Mouse (Mus musculus): Measurements from ENCODE around the gene Pin1.
A peak's percentile ranks its signal among the peaks of the same experiment; 100 is the strongest.
"Not testable (repeated sequence)": the region's sequence is repeated elsewhere in the genome, so short reads cannot be mapped to it uniquely, and the experiment has no call there.

Gene Pin1

DNA sequence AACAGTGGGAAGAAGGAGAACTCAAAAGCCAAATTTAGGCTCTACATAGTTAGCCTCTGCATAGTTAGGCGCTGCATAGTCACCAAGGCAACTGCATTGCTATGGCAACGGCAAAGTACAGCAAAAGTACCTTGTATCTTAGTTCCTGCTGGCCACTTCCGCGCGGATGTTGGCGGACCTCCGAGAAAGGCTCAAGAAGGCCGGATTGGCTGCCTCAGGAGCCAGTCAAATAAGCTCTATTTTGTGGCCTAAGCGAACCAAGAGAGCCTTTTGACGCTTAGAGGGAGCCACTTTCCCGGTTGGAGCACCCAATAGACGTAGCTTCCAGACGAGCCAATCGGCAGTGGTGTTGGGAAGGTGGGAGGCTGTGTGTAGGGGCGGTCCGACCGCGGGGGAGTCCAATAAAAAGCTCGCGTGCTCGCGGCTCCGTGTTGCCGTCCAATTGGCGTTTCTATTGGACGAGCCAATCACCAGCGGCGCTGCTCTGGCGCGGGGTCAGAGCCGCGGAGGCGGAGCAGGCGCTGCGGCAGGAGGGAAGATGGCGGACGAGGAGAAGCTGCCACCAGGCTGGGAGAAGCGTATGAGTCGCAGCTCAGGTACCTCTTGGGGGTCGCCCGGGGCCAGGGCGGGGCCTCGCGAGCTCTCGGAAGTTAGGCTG lies at the start of gene Pin1:
Pin1 (plus strand) TSS at position 494 of the 658 bp plus-strand sequence.
- peak; percentile 100 for DNase-seq (ENCODE audit: low spot score in 2 of 2)

- DNase-seq (ENCODE audit: low spot score in 2 of 2): no peak
Observed at GRCm38 (mm10) chr9:20606269-20606668, 45.6 kb upstream of the Pin1 start.

DNA sequence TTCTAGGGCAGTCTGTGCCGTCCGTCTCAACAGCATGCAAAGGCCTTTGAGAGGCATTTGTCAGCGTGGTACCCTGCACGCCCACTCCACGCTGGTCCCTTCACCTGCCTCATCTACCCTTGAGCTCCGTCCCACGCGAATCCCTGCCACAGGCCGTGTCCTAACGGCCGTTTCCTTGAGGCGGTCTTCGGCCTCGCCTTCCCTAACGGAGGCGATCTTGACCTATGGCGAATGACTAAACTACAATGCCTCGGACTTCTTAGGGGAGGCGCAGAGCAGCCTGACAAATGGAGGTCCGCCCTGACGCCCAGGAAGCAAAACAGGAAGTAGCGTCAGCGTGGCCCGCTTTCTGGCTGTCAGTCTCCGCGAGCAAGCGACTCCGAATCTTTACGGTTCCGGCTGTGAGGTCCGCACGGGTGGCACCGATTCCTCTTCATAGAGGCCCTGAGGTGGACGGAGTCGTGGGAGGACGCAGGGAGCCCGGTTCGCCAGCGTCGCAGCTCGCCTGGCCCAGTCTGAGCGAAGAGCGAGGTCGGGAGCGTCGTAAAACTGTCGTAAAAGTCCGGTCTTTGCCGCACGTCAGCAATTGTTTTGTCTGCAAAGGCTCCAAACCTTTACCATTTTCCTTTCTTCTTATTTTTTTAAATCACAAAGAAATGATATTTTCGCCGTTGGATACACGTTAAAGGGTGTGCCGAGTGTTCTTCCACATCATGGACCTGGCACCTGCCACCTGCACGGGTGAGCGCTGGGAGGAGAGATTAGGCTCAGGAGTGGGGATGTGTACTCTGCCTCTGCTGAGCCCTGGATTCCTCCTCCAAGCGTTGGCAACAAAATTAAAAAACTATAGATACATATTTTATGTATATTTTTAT lies 44.6 kb upstream of the Pin1 start:
- peak; percentile 85 to 86 for DNase-seq (ENCODE audit: low spot score in 2 of 2)

GRCm38 (mm10) chr9:20609831-20610464 lies 41.9 kb upstream of the Pin1 start:
- no peak for DNase-seq (ENCODE audit: low spot score in 2 of 2)

DNA sequence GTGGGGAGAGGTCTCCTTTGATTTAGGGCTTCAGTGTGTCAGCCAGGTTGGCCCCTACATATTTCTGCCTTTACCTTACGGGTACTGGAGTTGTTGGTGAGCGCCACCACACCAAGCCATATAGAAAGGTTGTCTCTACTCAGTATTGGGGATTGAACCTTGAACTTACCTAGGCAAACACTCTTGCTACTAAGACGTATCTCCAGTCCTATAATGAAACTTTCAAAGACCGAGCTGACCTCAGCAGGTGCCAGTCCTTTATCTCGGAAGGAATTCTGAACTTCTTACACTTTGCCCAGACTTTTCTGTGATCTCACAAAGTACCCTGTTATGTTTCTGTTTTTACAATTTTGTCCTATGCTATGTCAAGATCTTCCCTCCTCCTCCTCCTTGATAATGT lies 39.9 kb upstream of the Pin1 start:
- DNase-seq (ENCODE audit: low spot score in 2 of 2): no peak

GRCm38 (mm10) chr9:20616685-20617084 lies 35.2 kb upstream of the Pin1 start:
- no peak for DNase-seq (ENCODE audit: low spot score in 2 of 2)

DNA sequence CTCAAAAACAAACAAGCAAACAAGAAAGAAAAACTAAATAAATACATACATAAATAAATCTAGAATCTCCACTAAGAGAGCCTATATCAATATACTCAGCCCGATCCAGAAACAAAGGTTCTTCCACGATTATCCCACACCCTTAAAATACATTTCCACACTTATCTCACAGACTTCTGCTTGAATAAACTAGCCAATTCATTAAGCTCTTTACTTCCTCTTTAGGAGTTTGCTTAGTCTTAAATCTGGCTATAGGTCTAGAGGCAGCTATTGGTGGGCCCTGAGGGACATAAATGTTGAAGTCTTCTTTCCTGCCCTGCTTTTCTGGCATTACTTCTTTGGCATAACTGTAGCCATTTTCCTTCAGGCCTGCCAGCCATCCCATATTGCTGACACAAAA lies 20.6 kb upstream of the Pin1 start:
- no peak for DNase-seq (ENCODE audit: low spot score in 2 of 2)

GRCm38 (mm10) chr9:20635676-20636075 lies 16.2 kb upstream of the Pin1 start:
- DNase-seq (ENCODE audit: low spot score in 2 of 2): not testable (repeated sequence)

DNA sequence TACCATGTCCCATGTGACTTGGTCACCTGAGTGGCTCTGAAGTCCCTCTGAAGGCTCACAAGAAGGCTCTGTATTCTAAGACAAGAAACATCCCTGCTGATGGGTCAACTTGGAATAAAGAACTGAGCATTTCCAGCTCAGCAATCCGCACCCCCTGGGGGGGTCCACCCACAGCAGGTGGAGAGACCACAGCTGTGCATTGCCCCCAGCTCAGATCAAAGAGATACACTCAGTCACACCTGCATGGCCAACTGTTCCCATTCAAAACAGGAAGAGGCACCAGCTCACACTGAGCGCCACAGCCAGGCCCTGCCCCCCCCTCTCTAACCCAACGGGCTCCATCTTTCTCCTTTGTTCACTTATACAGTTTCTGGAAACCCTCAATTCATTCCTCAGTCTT lies 15.6 kb upstream of the Pin1 start:
- no peak for DNase-seq (ENCODE audit: low spot score in 2 of 2)

- DNase-seq (ENCODE audit: low spot score in 2 of 2): no peak
Observed at GRCm38 (mm10) chr9:20636790-20637189, 15.1 kb upstream of the Pin1 start.

- DNase-seq (ENCODE audit: low spot score in 2 of 2): no peak
Observed at GRCm38 (mm10) chr9:20638552-20638951, 13.3 kb upstream of the Pin1 start.

GRCm38 (mm10) chr9:20639486-20639885 lies 12.4 kb upstream of the Pin1 start:
- DNase-seq (ENCODE audit: low spot score in 2 of 2): no peak

DNA sequence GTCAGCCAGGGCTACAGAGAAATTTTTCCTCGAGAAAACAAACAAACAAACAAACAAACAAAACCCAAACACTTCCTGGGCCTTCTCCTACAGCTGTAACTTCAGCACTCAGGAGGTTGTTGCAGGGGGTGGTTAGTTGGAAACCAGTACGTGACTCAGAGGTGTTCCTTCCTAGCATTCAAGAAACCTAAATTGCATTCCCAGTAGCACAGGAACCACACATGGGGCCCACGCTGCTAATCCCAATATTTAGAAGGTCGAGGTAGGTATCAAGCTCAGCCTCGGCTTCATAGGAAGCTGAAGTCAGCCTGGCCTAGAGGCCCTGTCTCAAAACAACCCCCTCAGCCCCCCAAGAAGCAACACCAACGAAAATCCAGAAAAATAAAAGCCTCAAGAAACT lies 10.4 kb upstream of the Pin1 start:
- DNase-seq (ENCODE audit: low spot score in 2 of 2): no peak

GRCm38 (mm10) chr9:20642101-20642895 lies 9.6 kb upstream of the Pin1 start, which contains the start of gene Ubl5:
Gene Ubl5, plus strand, starts transcription at chr9:20642878.
- no peak for DNase-seq (ENCODE audit: low spot score in 2 of 2)

DNA sequence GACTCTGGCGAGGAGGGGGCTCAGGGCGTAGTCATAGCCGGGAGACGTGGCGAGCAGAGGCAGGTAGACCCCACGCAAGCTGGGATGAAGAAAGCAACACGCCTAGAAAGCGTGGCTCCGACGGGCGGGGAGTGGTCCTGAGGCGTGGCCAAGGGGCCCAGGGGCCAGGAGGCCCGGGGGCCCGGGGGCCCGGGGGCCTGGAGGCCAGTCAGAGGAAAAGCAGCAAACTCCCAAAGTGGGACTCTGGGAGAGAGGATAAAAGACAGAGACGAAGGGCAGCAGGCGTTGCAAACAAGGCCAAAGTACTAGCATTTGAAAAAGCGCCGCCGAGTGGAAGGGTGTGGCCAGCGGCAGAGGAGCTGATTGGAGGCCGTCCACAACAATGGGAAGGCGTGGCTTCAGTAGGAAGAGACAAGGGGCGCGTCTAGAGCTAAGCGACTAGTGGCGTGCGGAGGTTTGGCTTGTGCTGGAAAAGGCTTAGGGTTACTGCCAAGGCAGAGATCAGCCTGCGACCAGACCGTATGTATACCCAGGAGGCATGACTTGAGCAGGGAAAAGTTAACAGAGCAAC lies 8.9 kb upstream of the Pin1 start:
- DNase-seq (ENCODE audit: low spot score in 2 of 2): no peak

GRCm38 (mm10) chr9:20643781-20644180 lies 8.1 kb upstream of the Pin1 start:
- no peak for DNase-seq (ENCODE audit: low spot score in 2 of 2)

- DNase-seq (ENCODE audit: low spot score in 2 of 2): peak in 1 of 2 experiments; percentile 68
Observed at GRCm38 (mm10) chr9:20644360-20645081, 7.4 kb upstream of the Pin1 start, which contains the start of gene Fbxl12. Gene Fbxl12, minus strand, starts transcription at chr9:20644767.

DNA sequence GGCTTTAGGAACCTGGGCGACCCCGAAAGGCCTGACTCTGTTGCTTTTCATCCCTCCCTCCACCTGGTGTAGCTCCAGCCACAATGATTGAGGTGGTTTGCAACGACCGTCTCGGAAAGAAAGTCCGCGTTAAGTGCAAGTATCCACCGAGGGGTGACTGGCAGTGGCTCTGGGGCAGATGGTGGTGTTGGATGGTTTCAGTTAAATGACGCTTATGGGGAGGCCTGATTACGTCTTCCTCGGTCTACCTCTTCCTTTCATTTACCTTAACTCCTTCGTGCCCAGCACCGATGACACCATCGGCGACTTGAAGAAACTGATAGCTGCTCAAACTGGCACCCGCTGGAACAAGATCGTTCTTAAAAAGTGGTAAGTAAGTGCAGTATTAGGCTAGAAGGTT lies 6.8 kb upstream of the Pin1 start:
- DNase-seq (ENCODE audit: low spot score in 2 of 2): no peak

- DNase-seq (ENCODE audit: low spot score in 2 of 2): no peak
Observed at GRCm38 (mm10) chr9:20652260-20652658, 364 bp downstream of the Pin1 start.

DNA sequence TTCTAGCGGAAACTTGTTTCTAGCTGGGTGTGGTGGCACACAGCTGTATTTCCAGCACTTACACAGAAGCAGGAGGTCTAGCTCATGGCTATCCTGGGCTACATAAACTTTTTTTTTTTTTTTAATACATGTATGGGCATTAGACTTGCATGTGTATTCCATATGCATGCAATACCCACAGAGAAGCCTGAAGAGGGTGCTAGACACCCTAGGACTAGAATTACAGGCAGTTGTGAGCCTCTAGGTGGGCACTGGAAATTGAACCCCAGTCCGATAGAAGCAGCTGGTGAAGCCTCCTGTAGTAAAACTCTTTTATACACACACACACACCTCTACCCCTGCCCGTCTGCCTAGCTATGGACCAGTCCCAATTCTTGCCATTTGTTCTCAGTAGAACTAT lies 2.0 kb downstream of the Pin1 start:
- DNase-seq (ENCODE audit: low spot score in 2 of 2): no peak

DNA sequence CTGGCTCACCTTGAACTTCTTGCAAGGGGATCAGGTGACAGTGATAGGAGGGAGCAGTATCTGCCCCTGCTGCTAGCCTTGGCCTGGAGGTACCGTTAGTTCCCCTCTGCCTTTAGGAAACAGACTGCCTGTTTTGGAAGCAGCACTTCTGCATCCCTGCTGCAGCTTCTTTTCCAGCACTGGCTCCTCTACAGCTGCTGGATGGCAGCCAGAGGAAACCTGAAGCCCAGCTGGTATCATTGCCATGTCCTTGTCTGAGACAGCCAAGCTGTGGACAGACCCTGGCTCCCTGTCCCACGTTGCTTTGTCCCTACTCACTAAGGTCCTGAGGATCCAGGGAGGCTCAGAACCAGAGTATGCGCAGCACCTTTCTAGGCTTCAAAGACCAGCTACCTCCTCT lies 5.7 kb downstream of the Pin1 start:
- no peak for DNase-seq (ENCODE audit: low spot score in 2 of 2)
